Mouse (Mus musculus) myocyte (in vitro differentiated cells): ENCODE measurements around the gene Miip.

Source experiments
- CEBPB ChIP-seq: IDR thresholded peaks from 2 replicates; pipeline ENCODE4 v1.6.1; 2011; ENCODE audit warnings: mild to moderate bottlenecking, moderate library complexity; ENCODE audit not compliant: poor library complexity, insufficient read depth, severe bottlenecking
- MYOG ChIP-seq, 3 experiments: IDR thresholded peaks; one replicate each; pipeline ENCODE4 v1.6.1; 2011; ENCODE audit warnings: control low read depth in 2 of 3, low read depth in 2 of 3, mild to moderate bottlenecking in 2 of 3; ENCODE audit not compliant: insufficient read length in 2 of 3, control insufficient read depth in 1 of 3, insufficient read depth in 1 of 3
- POLR2A ChIP-seq: IDR thresholded peaks from one replicate; pipeline ENCODE4 v1.6.1; 2011; ENCODE audit warnings: low read depth, mild to moderate bottlenecking, control low read depth, moderate library complexity; ENCODE audit not compliant: insufficient read length
- TCF12 ChIP-seq: IDR thresholded peaks from one replicate; pipeline ENCODE4 v1.6.1; 2011; ENCODE audit warnings: mild to moderate bottlenecking, control low read depth; ENCODE audit not compliant: poor library complexity, insufficient read depth, severe bottlenecking
- USF1 ChIP-seq: IDR thresholded peaks from one replicate; pipeline ENCODE4 v1.6.1; 2011; ENCODE audit warnings: low read depth, mild to moderate bottlenecking, control low read depth, moderate library complexity

GRCm38 (mm10) chr4:147868450-147869031 lies at the start of gene Miip, which contains the start of gene Fv1:
- TF ChIP-seq MYOG (IDR thresholded peaks at IDR 0.05; ENCODE audit: control insufficient read depth in 1 of 3, insufficient read depth in 1 of 3, insufficient read length in 2 of 3, low read depth in 2 of 3) = no peak
- TF ChIP-seq POLR2A = peak; percentile 46
- peak; percentile 96 for TF ChIP-seq CEBPB
- no peak for TF ChIP-seq TCF12
- no peak for TF ChIP-seq USF1
